Mouse (Mus musculus): ENCODE data around the gene Efcab6. TPM values are rescaled to one million over a fixed set of nuclear protein-coding genes. Genes with fewer than 3 reads are reported as not detected.
A peak's percentile ranks its signal among the peaks of the same experiment; 100 is the strongest.

Gene Efcab6
- total RNA-seq, 2 experiments from 2014 or later: 20.4 to 24.1 TPM

DNA sequence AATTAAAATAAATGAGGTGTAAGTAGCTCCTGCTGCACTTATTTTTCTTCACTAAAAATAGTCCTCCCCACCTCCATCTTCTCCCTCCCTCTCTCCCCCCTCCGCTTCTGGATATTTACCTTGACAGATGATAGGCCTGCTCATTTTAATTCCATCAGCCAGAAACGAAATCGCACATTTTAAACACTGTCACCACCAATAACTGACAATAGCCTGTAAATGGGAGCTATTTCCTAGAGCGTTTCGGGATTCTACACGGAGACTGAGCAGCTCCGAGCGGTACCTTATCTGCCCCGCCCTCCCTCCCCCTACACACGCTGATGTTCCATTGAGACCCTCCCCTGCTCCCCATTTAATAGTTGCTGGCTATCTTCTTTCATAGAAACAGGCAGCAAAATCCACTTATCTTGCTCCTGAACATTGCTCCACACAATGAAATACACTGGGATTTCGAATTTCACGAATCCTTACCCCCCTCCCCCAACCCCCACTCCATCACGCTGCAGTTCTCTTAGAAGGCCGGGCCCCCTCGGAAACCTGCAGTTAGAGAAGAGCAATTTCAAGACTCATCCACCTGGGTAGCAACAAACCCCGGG is 4.4 kb upstream of the Efcab6 start:
- intact Hi-C loops (cut with DNase I): loop anchor here (5.0 kb wide), 1 partner anchor 558 kb away; no protein-coding TSS in a partner anchor
- no peak for DNase-seq

DNA sequence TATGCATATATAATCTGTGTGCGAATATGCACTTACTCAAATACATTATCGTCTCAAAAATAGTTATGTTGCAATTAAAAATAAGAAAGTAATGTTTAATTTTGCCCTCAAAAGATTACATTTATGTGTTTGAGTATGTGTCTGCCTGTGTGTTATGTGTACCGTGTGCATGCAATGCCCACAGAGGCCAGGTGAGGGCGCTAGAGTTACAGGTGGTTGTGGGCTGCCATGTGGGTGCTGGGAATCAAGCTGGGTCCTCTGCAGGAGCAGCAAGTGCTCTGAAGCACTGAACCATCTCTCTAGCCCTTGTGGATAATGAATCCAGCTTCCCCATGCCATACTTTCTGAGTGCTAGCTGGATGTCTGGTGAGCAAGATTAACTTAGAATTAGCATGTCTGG is 522 bp upstream of the Efcab6 start:
- intact Hi-C loops (cut with DNase I): no loop called here

DNA sequence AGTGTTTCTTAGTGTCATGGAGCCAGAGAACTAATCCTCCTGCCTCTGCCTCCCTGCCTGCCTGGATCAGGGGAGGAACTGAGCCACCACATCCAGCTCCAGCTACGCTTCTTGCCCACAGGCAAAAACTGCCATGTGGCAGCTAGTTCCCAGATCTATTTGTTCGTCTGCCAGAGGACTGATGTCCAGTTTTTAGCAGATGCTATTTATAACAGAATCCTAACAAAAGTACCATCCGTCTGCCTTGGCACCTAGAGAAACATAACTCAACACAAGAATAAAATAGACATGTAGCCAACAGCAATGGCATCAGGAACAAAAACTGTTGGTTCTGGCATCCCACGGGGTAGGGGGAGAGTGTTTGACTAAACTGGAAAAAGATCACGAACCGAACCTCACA is 6.3 kb downstream of the Efcab6 start:
- intact Hi-C loops (cut with DNase I): no loop called here

More for the DNA sequence above, 522 bp upstream of the Efcab6 start:
- no peak for DNase-seq

DNA sequence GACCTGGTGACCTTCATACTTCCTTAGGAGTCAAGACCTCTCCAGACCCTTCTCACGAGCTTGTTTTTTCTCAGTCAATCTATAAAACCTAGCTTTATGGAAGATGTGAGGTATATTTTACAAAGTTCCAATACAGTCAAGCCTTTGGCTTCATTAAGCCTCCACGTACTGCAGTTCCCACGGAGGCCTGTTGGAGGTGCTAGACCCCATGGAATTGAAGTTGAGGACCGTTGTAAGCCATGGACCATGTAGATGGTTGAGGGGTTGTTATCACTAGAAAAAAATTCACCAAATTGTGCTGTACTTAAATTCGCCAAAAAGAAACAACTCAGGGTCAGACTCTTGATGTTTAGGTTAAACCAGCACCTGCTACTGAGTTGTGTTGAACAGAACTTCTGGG is 9.1 kb downstream of the Efcab6 start:
- intact Hi-C loops (cut with DNase I): no loop called here
- DNase-seq: no peak

More for the DNA sequence above, 6.3 kb downstream of the Efcab6 start:
- DNase-seq: no peak

DNA sequence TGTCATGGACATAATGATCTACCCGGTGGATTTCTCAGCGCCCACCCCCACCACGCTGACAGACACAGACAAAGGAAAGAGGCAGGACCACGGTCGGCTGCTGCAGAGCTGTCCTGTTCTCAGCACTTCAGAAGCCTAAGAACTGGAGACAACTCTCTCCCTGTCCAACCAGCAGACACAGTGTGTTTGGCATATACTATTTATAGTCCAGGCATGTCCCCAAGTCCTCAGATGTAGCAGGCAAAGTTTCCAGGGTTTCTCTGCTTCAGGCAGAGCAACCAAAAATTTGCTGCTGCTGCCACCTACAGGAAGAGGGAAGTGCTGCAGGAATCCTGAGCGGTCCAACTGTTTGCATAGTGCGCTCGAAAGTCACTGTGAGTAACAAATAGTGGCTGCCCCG is 11.3 kb downstream of the Efcab6 start:
- intact Hi-C loops (cut with DNase I): loop anchor here (5.0 kb wide), 1 partner anchor 197 kb away; no protein-coding TSS in a partner anchor
- DNase-seq: peak; percentile 84

DNA sequence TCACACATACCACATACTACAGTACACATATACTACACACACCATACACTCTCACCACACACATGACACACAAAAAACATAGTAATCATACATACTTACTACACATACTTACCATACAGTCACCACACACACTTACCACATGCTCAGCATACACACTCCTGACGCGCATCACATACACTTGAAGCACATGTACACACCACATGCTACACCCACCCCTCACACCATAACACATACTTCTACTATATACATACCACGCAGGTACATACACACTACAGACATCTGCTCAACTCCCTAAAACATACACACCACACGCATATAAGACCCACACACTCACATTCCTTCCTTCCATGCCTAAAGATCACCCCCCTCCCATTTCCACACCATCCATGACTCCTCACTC is 11.9 kb downstream of the Efcab6 start:
- intact Hi-C loops (cut with DNase I): loop anchor here (5.0 kb wide), 1 partner anchor 196 kb away; no protein-coding TSS in a partner anchor
- DNase-seq: no peak

DNA sequence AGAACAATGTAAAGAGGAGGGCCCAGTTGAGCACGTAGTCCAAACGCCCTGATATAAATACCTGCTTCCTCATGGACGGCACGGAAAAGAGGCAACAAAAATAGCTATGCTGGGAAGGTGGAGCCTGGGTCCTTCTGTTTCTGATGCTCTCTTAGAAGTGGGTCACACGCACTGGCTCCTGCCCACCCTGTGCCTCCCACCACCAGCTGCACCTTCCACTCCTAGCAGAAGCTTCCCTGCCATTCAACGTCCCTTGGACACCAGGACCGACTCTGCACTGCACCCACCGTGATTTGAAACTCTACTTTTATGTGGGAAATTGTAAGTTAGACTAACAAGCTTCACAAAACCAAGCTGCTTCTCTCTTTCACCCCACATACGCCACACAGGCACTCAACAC is 12.8 kb downstream of the Efcab6 start:
- intact Hi-C loops (cut with DNase I): loop anchor here (5.0 kb wide), 1 partner anchor 195 kb away; no protein-coding TSS in a partner anchor
- DNase-seq: no peak

DNA sequence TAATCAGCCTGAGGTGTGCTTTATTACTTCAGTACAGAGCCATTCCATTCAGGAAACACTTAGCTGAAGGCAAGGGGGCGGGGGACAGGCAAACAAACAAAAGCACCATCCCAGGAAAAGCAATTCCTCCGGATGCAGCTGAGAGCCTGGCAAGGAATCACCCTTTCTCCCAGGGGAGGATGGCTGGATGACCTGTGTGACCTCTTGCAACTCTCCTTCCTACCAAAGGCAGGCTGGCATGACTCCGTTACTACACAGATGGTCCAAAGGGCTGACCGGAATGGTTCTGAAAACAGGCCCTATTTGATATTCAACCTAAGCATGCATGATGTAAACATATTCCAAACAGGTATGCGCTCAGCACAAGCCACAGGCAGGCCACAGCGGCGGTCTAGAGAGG is 15.6 kb downstream of the Efcab6 start:
- DNase-seq: no peak
- intact Hi-C loops (cut with DNase I): no loop called here

DNA sequence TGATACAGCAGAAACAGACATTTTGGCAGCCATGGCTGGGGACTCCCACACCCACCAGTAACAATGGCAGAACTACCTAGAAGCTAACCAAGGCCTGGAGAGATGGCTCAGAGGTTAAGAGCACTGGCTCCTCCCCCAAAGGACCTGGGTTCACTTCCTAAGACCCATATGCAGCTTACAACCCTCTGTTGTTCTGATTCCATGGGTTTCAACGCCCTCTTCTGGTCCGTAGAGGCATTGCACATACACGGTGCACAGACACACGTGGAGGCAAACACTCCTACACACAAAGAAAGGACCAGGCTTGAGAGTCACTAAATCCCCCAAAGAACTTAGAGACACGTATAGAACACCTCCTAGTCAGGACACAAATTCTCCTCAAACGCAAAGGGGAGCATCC is 19.6 kb downstream of the Efcab6 start:
- intact Hi-C loops (cut with DNase I): no loop called here
- DNase-seq: no peak

DNA sequence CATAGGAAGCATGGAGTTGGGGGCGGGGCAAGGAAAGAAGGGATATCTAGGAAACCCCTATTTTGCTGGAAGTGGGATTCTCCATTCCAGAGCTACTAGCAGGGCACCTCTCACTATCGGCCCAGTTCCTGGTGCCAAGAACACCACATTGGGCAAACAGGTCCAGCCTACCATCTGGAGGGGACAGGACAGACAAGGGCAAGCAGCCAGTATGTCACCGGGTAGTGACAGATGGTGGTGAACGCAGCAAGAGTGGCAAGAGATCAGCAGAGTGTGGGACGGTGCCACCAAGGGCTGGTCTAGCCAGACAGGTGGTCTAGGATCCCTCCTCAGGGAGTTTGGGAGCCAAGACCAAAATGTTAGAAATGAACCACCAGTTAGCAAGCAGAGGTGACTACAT is 28.1 kb downstream of the Efcab6 start:
- peak; percentile 94 for DNase-seq

DNA sequence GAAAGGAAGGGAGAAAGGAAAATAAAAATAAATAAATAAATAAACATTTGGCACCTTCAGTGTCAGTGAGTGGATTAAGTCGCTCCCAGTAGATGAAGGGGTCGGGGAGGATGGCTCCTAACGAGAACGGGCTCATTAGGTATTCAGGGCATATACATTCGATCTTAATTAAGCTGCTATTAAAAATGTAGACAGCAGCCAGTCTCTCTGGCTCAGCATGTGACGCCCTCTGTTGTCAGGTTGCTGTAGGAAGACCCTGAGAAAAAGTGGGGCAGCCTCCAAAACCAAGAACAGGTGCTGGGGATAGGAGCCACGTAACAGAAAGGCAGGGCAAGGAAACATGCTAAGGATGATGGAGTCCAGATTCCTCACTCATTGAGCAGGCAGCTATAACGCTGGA is 39.5 kb downstream of the Efcab6 start:
- intact Hi-C loops (cut with DNase I): no loop called here
- DNase-seq: no peak

More for the DNA sequence above, 28.1 kb downstream of the Efcab6 start:
- intact Hi-C loops (cut with DNase I): no loop called here

DNA sequence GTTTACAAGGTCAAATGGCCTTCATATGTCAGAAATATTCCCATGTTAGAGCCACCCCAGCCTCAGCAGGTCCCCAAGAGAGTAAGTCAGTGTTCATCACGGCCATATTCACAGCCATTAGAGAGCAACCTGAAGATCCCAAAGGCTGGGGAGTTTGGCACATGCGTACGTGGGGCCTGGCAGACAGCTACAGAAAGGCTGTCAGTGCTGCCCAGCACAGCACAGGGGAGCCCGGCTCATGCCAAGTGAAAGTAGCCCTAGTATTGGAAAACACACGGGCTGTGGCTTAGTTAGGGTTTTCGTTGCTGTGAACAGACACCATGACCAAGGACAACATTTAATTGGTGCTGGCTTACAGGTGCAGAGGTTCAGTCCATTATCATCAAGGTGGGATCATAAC is 40.3 kb downstream of the Efcab6 start:
- DNase-seq: peak; percentile 79
- intact Hi-C loops (cut with DNase I): no loop called here

DNA sequence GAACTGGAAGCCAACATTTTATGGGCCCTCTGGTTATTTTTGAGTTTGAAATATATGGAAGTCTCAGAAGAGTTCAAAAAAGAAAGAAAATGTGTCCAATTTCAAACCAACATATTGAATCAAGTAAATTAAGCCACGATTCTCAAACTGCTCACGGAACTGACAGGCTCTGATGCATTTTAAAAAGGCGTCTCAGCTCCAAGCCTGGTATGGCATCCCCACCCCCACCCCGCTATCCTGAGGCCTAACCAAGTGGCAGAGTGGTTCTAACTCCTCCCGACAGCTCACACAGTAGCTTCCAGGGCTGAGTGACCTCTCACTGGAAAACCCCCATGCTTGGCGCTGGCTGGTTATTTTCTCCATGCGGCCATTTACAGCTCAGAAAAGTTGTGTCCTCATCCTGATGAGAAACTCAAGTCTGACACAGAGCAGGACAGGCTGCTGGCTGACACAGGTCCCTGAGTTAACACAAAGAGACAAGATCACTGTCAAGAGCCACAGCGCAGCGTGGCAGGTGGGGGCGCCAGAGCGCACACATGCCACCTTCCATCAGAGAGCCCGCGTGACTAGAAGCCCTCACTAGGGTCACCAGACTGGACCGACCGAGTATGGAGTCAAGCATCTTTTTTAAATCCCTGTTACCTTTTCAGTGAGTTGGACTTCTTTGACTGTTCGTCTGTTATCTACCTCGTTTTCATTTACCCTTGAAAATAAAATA is 55.7 kb downstream of the Efcab6 start:
- peak; percentile 35 for DNase-seq
- intact Hi-C loops (cut with DNase I): no loop called here

DNA sequence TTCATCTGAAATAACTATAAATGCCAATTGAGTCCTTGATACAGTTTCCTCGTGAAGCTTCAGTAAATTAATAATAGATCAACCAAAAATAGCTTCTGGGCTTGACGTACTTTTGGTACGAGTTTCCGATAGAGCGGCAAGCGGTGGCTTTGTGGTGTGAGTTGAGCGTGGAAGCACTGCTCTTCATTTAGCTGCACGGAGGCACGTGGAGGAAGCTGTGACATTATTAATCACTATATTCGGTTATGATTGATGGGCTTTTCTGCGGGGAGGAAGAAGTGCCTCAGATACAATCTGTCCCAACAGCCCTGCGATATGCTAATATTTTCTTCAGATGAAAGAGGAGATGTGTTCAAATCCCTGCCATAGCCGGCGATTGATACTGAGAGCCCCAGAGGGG is 60.9 kb downstream of the Efcab6 start:
- intact Hi-C loops (cut with DNase I): no loop called here
- no peak for DNase-seq

DNA sequence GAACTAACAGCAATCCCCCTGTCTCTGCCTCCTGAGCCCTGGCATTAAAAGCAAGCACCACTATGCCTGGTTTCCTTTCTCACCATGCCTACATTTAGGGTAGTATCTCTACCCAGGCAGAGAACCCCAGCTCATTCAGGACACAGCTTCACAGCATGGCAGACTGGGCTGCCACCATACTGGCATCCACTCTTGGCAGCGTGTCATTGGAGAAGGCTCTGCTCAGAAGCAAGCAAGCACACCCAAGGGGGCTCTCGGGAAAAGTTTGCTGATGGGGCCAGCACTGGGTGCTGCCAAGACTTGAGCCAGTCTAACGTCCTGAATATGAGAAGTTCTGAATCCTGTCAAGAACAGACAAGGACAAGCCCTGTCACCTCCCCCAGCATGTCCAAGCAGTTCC is 66.1 kb downstream of the Efcab6 start:
- DNase-seq: peak; percentile 50
- intact Hi-C loops (cut with DNase I): loop anchor here (10.0 kb wide), 1 partner anchor 154 kb away; no protein-coding TSS in a partner anchor

DNA sequence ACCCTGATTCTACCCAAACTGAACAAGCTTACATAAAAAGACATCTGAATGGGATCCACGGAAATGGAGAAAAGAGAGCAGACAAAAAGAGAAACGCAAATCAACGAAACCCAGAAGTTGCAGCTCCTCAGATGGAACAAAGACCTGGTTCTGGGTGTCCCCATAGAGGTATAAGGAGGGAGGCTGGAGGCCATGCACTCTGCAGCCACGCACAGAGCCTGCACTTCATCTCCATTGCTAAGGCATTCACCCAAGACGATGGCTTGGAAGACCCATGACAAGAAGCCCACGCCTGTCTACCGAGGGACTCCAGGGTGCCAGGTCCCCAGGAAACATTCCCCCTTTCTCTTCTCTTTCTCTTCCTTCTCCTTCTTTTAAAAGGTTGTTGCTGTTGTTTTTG is 66.6 kb downstream of the Efcab6 start:
- intact Hi-C loops (cut with DNase I): loop anchor here (10.0 kb wide), 1 partner anchor 154 kb away; no protein-coding TSS in a partner anchor
- DNase-seq: no peak

DNA sequence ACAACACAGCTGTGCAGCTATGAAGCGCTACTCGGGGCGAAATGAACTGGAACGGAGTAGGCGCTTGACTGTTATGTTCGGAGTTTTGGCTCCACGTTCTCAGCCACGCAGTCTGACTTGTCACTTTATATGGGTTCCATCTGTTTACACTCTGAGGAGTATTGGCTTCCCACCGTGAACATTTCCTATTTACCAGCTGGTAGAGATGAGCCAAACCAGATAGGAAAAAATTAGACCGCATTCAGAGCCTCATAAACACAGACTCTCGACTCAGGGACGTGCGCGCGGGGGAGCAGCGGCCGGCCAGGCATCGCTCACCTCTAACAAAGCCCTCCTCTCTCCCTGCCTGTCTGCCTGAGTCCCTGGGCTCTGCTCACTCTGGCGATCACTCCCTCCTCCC is 67.1 kb downstream of the Efcab6 start:
- peak; percentile 37 for DNase-seq
- intact Hi-C loops (cut with DNase I): loop anchor here (10.0 kb wide), 1 partner anchor 153 kb away; no protein-coding TSS in a partner anchor

DNA sequence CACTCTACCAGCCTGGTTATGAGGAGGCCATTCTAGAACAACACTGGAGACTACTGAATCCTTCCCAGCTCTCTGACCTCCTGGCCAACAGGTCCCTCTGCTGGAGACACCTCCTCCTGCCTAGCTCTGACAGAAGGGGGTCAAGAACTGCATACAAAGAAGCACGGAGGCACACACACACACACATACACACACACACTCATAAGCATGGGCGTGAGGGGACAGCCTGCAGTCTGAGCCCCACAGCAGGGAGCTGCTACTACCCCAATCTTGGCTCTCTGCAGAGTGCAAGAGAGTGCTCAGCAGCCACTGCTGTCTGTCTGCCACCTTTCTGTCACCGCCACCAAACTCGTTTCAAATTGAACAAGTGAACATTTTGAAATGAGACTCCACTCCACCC is 67.6 kb downstream of the Efcab6 start:
- peak; percentile 52 for DNase-seq
- intact Hi-C loops (cut with DNase I): loop anchor here (10.0 kb wide), 1 partner anchor 153 kb away; no protein-coding TSS in a partner anchor

DNA sequence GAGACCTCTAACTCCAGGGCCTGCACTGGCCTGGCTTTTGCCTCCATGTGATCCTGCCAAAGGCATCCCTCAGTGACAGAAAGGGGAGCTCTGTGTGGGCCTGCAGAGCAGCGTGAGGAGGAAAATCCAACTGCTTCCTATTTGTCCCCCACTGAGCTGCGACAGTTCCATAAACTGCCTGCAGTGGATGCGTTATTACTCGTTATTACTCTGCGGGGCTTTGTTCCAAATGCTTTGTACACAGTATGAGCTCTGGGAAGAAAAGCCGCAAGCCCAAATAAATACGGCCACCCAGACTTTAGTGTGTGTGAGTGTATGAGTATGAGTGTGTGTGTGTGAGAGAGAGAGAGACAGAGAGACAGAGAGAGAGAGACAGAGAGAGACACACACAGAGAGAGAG is 68.3 kb downstream of the Efcab6 start:
- no peak for DNase-seq
- intact Hi-C loops (cut with DNase I): loop anchor here (10.0 kb wide), 1 partner anchor 152 kb away; no protein-coding TSS in a partner anchor

DNA sequence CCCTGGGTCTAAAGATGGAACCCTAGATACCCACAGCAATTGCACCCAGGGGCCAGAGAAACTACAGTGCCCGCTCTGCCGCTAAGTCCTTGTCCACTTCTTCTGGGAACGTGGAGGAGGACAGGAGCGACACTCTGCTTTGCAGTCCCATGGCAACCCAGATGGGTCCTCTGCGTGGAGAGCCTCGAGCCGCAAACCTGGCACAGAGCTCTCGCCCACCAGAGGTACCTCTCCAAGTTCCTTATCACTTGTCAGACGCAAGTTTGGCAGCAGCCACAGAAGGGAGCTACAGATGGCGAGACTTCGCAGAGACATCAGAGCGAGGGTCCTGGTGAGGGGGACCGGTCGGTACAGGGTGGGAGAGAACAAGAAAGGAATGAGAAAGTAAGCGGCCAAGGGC is 73.0 kb downstream of the Efcab6 start:
- DNase-seq: no peak
- intact Hi-C loops (cut with DNase I): loop anchor here (10.0 kb wide), 1 partner anchor 147 kb away; no protein-coding TSS in a partner anchor

DNA sequence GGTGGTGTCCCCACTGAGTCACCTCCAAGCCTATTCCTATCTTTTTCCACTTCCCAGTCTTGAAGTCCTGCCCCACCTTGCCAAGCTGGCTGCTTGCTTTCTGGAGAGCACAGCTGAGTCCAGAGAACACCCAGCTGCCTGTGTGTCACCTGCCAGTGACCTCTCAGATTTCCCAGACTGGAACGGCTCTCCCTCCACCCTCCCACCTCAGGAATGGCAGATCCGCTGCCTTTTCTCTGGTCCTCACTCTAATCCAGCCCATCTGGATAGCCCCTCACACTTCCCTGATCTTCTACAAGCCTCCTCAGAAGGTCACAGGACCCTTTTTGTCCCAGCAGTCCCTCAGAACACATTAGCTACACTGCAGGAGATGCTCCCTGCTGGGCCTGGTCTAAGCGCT is 73.7 kb downstream of the Efcab6 start:
- intact Hi-C loops (cut with DNase I): loop anchor here (10.0 kb wide), 1 partner anchor 147 kb away; no protein-coding TSS in a partner anchor

DNA sequence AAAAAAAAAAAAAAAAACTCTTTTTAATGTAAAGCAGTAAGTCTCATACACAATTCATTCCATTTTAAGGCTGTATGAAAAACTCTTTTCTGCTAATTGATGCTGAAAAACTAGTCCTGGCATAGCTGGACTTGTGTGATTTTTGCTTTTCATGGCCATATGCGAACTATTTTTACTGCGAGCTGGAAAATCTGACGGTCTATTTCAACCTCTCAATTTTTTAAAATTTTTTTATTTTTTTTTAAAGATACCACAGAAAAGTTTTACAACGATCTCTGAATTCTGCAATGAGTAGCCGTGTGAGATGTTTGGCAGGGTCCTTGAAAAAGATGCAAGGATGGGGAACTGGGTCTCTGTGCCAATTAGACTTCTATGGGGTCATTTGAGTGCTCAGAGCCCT is 75.9 kb downstream of the Efcab6 start:
- intact Hi-C loops (cut with DNase I): loop anchor here (5.0 kb wide), 1 partner anchor 207 kb away; no protein-coding TSS in a partner anchor
- DNase-seq: no peak

More for the DNA sequence above, 73.7 kb downstream of the Efcab6 start:
- no peak for DNase-seq

Measured in left cerebral cortex, postnatal 4 days (tissue).